Mouse (Mus musculus) olfactory bulb, adult 2 months (tissue): Measurements from ENCODE around the gene Thumpd2. TPM values are rescaled to one million over a fixed set of nuclear protein-coding genes. Genes with fewer than 3 reads are reported as not detected.

Source experiments
- H3K27ac ChIP-seq: fragments of 200-500 bp; 2 replicates; pipeline ENCODE4 v1.5.1; 2012; ENCODE audit warnings: low read depth, low read length; ENCODE audit not compliant: insufficient read depth
- H3K4me1 ChIP-seq: fragments of 200-500 bp; 2 replicates; pipeline ENCODE4 v1.6.1; 2012; ENCODE audit warnings: low read length; ENCODE audit not compliant: control insufficient read depth, insufficient read depth
- H3K4me3 ChIP-seq: fragments of 200-500 bp; 2 replicates; pipeline ENCODE4 v1.5.1; 2012; ENCODE audit warnings: mild to moderate bottlenecking, low read depth, low read length, moderate library complexity; ENCODE audit not compliant: insufficient read depth
- CTCF ChIP-seq: fragments of 200-500 bp; IDR thresholded peaks from 2 replicates; pipeline ENCODE4 v1.5.1; 2012; ENCODE audit warnings: low read depth, mild to moderate bottlenecking, low read length, moderate library complexity; ENCODE audit not compliant: insufficient read depth
- POLR2A ChIP-seq: fragments of 200-500 bp; IDR thresholded peaks from 2 replicates; pipeline ENCODE4 v1.6.1; 2012; ENCODE audit warnings: mild to moderate bottlenecking, low read depth, low read length, moderate library complexity; ENCODE audit not compliant: insufficient read depth
- WGBS: fragments of 180-500 bp; shearing (Covaris S2); methylation state at CpG from one replicate; pipeline ENCODE4 v1.1.7; 2018; 5-methylcytosine and 5-hydroxymethylcytosine counted together
- polyA plus RNA-seq: library from polyadenylated mRNA; stranded (reverse); fragments of >200 nt; gene quantifications from 2 replicates; pipeline ENCODE4 v1.2.4, GENCODE M21; 2012; ENCODE audit warnings: low replicate concordance; ENCODE audit not compliant: missing spikeins, insufficient read depth, insufficient read length

The Thumpd2 gene
- polyA plus RNA-seq, 1 experiment: not detected

DNA sequence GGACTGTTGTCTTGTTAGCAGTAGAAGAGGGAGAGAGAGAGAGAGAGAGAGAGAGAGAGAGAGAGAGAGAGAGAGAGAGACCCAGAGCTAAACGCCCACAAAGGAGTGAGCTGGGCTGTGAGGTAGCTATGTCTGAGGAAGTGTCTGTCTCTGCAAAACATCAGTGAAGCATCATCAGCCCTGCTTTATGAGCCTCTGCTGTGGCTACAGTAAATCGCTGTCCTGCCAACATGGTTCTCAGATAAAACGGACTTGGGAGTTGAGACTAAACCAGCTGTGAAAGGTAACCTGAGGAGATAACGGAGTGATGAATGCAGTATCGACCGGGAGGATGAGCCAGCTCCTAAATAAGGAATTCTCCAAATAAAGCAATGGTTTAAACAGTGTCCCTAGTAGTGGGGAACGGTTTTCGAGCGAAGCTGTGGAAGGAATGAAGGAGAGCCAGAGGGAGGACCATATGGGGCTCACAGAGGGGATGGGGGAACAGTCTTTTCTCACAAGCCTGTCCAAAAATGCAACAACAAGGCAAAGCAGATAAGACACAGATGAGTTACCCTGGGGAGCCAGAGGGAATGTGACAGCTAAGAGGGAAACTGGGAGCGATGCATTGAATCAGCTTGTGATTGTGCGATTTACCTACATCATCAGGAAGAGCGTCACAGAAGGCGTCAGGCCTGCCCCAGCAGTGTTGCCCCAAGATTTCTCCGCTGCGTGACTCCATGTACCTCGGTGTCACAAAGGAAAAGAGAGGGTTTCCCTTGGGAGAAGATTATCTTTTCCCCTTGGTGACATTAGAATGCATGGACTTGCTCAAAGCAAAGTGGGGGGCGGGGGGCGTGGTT lies 53.8 kb downstream of the Thumpd2 start:
- H3K4me1 ChIP-seq: peaks cover 5% of the 10 kb centered on the region
- no peak overlapping the region for H3K27ac ChIP-seq
- no peak overlapping the region for H3K4me3 ChIP-seq
- TF ChIP-seq POLR2A (no peak), CTCF (no peak)
- 68% methylated on average over 18 of the region's 18 CpGs for WGBS

DNA sequence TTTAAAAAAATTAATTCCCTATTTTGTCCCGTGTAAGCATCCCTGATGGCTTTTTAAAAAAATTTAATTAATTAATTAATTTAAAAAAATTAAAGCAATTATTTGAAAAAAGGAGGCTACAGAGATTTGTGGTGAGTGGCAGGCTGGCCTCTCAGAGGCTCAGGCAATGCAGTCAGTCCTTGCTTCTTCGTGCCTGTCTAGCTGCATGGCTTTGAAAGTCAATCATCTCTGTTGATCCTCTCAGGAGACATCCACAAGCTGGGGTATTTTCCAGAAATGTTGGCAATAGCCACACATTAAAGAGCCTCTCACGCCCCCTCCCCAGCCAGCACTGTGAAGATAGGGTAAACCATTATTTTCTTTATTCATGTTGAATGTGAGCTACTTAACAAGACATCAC lies 54.7 kb downstream of the Thumpd2 start:
- Histone ChIP-seq H3K4me3 (no peak overlapping the region), H3K27ac (no peak overlapping the region), H3K4me1 (peaks cover 5% of the 10 kb centered on the region)
- TF ChIP-seq POLR2A: no peak
- 88% methylated on average over 3 of the region's 3 CpGs for WGBS

DNA sequence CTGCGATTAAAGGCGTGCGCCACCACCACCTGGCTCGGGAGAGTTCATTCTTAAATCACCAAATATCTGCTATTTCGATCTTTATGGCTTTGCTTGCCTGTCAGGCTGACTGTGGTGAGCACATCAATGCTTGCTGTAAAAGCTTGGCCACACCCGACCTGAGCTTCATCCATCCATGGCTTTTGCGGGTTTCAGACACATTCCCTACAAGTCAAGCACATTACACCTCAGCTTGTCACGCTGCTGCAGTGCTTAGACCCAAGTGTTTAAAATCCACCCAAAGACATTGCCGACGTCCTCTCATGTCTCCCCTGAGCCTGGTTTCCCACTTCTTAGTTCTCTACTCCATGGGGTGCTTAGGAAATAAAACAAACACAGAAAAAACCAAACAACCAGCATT lies 55.8 kb downstream of the Thumpd2 start:
- TF ChIP-seq CTCF: no peak
- TF ChIP-seq POLR2A: no peak
- Histone ChIP-seq H3K4me3 (no peak overlapping the region), H3K4me1 (peaks cover 5% of the 10 kb centered on the region), H3K27ac (no peak overlapping the region)
- WGBS: 95% methylated on average over 10 of the region's 10 CpGs

DNA sequence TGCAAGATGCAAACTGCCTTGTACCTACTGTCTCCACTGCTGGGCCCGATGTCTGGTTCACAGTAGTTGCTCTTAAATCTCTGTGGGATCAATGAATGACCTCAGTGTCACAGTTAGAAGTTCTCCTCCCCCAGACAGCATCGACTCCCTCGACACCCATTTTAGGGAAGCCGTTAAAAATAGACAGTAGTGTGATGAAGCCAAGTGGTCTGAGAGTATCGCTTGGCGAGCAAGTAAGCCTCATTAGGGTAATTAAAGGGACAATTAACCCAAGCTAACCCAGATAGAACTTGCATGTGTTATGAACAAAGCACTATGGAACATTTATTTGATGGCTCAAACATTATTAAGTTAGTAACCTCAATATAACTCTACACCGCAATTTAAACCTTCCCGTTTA lies 59.6 kb downstream of the Thumpd2 start:
- Histone ChIP-seq H3K4me1 (no peaks in the 10 kb centered on the region), H3K4me3 (no peak overlapping the region), H3K27ac (no peak overlapping the region)
- 42% methylated on average over 8 of the region's 8 CpGs for WGBS
- TF ChIP-seq POLR2A (no peak), CTCF (no peak)

DNA sequence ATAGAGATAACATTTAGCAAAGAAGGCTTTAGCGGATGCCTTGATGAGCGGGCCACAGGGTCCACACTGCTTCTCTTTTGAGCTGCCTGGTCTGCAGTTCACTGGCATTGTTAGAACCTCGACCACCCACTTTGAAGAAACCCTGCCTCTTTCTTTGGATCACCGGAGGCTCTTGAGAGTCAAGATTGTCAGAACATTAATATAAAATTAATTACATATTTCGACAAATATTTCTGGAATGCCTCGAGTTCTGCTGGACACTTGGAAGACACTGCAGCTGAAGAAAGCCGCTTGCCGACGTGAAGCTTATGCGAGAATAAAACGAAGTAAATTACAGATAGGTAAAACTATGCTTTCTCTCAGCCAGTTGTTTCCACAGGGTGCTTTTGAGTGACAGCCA lies 60.4 kb downstream of the Thumpd2 start:
- Histone ChIP-seq H3K4me1 (no peaks in the 10 kb centered on the region), H3K4me3 (no peak overlapping the region), H3K27ac (no peak overlapping the region)
- WGBS: 94% methylated on average over 11 of the region's 11 CpGs
- TF ChIP-seq CTCF (no peak), POLR2A (no peak)

DNA sequence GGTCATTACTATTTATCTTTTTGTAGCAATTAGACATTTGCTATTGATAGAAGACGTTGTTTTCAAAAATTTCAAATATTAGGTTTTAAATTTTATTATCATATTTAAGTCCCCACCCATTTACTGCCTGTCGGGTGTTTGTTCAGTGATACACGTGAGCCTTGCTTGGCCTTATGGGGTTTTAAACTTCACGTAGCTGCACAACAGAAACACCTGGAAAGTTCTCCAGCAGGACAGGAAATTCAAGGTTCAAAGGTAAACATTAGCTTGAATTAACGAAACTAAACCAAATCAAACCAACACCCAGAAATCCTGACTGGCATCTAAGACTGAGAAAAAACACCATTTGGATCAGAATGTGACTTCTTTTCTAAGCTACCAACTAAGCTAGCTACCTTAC lies 62.8 kb downstream of the Thumpd2 start:
- WGBS: 92% methylated on average over 5 of the region's 5 CpGs
- Histone ChIP-seq H3K4me1 (no peaks in the 10 kb centered on the region), H3K4me3 (no peak overlapping the region), H3K27ac (no peak overlapping the region)
- no peak for TF ChIP-seq CTCF
- TF ChIP-seq POLR2A: no peak

DNA sequence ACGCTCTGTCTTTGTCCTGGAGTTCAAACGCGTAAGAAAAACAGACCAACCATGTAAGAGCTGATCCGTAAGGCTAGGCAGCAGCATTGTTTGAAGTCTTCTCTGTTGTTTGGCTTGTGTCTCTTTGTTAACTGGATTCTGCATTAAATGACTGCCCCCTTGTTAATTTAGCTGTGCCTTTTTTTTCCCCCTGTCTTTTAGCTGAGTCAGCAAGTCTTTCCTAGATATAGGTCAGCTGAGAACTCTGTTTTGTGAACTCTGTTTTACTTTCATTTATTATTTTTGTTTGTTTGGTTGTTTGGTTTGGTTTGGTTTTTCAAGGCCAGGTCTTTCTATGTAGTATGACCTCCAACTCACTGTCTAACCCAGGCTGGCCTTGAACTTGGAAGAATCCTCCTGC lies 63.2 kb downstream of the Thumpd2 start:
- WGBS: 96% methylated on average over 4 of the region's 4 CpGs
- Histone ChIP-seq H3K27ac (no peak overlapping the region), H3K4me1 (no peaks in the 10 kb centered on the region), H3K4me3 (no peak overlapping the region)
- TF ChIP-seq CTCF (no peak), POLR2A (no peak)

DNA sequence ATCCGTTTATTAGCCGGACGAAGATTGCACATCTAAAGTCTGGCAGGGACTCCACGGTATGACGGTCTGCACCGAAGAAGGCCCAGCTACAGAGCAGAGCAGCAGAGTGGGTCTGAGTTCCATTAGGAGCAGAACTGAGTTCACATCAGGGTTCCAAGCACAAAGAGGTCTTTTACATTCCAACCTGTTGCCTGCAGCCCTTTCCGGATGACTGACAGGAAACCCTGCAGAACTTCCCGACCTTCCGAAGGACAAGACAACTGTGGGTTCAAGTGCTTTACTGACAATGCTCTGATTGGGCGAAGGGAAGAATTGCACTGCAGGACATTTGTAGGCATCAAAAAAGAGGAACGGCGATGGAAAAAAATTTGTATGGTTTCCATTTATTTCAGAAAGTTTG lies 63.9 kb downstream of the Thumpd2 start:
- TF ChIP-seq CTCF: no peak
- TF ChIP-seq POLR2A: no peak
- Histone ChIP-seq H3K27ac (no peak overlapping the region), H3K4me1 (no peaks in the 10 kb centered on the region), H3K4me3 (no peak overlapping the region)
- 85% methylated on average over 12 of the region's 12 CpGs for WGBS

DNA sequence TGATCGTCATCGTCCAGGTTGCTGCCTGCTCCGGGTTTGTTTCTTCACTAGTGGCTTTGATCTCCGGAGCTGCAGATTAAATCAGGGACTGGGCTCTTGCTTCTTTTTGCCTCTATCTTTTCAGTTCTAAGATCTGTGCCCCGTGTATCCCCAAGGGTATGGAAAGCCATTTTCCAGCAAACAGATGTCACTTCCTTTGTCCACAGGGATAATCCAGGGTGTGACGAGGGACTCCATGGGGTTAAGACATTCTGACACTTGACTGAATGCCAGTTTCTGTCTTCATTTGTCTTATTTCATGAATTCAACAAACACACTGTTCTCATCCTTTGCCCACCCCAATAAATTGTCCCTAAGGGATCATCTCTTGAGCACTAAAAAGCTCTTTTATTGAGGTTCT lies 65.9 kb downstream of the Thumpd2 start:
- Histone ChIP-seq H3K4me3 (no peak overlapping the region), H3K27ac (no peak overlapping the region), H3K4me1 (no peaks in the 10 kb centered on the region)
- TF ChIP-seq POLR2A (no peak), CTCF (no peak)
- 71% methylated on average over 6 of the region's 6 CpGs for WGBS
